Mouse (Mus musculus) ES-E14 (cell line): ENCODE results near the gene Ap1b1. TPM values are rescaled to one million over a fixed set of nuclear protein-coding genes. Genes with fewer than 3 reads are reported as not detected.

Source experiments
- DNase-seq: peaks from one replicate; pipeline ENCODE4 v3.0.0-alpha.2; 2013; ENCODE audit warnings: low read depth, low spot score
- H3K27ac ChIP-seq: 2 replicates; pipeline ENCODE4 v1.5.1; 2012; ENCODE audit warnings: low read depth, mild to moderate bottlenecking, low read length, moderate library complexity, mixed read lengths; ENCODE audit not compliant: poor library complexity, insufficient read depth, severe bottlenecking
- H3K36me3 ChIP-seq: 2 replicates; pipeline ENCODE4 v1.6.1; 2012; ENCODE audit warnings: mild to moderate bottlenecking, low read length, moderate library complexity, mixed read lengths; ENCODE audit not compliant: control insufficient read depth, poor library complexity, insufficient read depth, severe bottlenecking
- H3K4me1 ChIP-seq, 2 experiments: fragments of 150-350 bp in 1 of 2; sonication (generic) in 1 of 2; 2 replicates each; pipeline ENCODE4 v1.6.1; 2012; ENCODE audit warnings: low read length in 2 of 2, mild to moderate bottlenecking in 1 of 2, mixed read lengths in 1 of 2; ENCODE audit not compliant: control insufficient read depth in 2 of 2, insufficient read depth in 2 of 2, poor library complexity in 1 of 2
- H3K4me3 ChIP-seq, 2 experiments: fragments of 150-350 bp in 1 of 2; sonication (generic) in 1 of 2; 2 replicates each; pipeline ENCODE4 v1.5.1; 2012; ENCODE audit warnings: low read length in 2 of 2, low read depth in 1 of 2, mild to moderate bottlenecking in 1 of 2, mixed read lengths in 1 of 2; ENCODE audit not compliant: insufficient read depth in 1 of 2, poor library complexity in 1 of 2, severe bottlenecking in 1 of 2
- H3K9ac ChIP-seq: 2 replicates; pipeline ENCODE4 v1.6.1; 2012; ENCODE audit warnings: low read depth, mild to moderate bottlenecking, low read length, mixed read lengths; ENCODE audit not compliant: poor library complexity, insufficient read depth, severe bottlenecking
- H3K9me3 ChIP-seq: fragments of 150-350 bp; sonication (generic); 2 replicates; pipeline ENCODE4 v1.6.1; 2012; ENCODE audit warnings: low read depth, mild to moderate bottlenecking, low read length; ENCODE audit not compliant: control insufficient read depth, insufficient read depth
- CHD2 ChIP-seq: IDR thresholded peaks from 2 replicates; pipeline ENCODE4 v1.6.1; 2014; ENCODE audit warnings: mild to moderate bottlenecking, low read depth, low read length, inconsistent platforms
- HCFC1 ChIP-seq: IDR thresholded peaks from 2 replicates; pipeline ENCODE4 v1.6.1; 2012; ENCODE audit warnings: low read length, inconsistent platforms, borderline replicate concordance; ENCODE audit not compliant: insufficient read depth
- MAFK ChIP-seq: IDR thresholded peaks from 2 replicates; pipeline ENCODE4 v1.6.1; 2014; ENCODE audit warnings: mild to moderate bottlenecking, low read depth, low read length, inconsistent platforms; ENCODE audit not compliant: insufficient read depth
- ZC3H11A ChIP-seq: IDR thresholded peaks from 2 replicates; pipeline ENCODE4 v1.6.1; 2012; ENCODE audit warnings: low read depth, mild to moderate bottlenecking, inconsistent platforms, low read length, borderline replicate concordance
- ZNF384 ChIP-seq: IDR thresholded peaks from 2 replicates; pipeline ENCODE4 v1.6.1; 2012; ENCODE audit warnings: low read depth, low read length, inconsistent platforms
- in situ Hi-C, 2 experiments: fragments of 600-800 bp; cut with MboI; formaldehyde crosslinking; loops; one replicate each; pipeline ENCODE4 v1.15.1; 2025; ENCODE audit warnings: low sequenced_read_pairs in 2 of 2, inconsistent platforms in 1 of 2; ENCODE audit not compliant: unreplicated experiment in 2 of 2
- total RNA-seq: library from RNA; depleted of rRNA; stranded (reverse); fragments of 300-350 nt; gene quantifications from 2 replicates; pipeline ENCODE4 v1.2.3, GENCODE M21; 2012

The Ap1b1 gene
- total RNA-seq, 1 experiment: 42.4 TPM

DNA sequence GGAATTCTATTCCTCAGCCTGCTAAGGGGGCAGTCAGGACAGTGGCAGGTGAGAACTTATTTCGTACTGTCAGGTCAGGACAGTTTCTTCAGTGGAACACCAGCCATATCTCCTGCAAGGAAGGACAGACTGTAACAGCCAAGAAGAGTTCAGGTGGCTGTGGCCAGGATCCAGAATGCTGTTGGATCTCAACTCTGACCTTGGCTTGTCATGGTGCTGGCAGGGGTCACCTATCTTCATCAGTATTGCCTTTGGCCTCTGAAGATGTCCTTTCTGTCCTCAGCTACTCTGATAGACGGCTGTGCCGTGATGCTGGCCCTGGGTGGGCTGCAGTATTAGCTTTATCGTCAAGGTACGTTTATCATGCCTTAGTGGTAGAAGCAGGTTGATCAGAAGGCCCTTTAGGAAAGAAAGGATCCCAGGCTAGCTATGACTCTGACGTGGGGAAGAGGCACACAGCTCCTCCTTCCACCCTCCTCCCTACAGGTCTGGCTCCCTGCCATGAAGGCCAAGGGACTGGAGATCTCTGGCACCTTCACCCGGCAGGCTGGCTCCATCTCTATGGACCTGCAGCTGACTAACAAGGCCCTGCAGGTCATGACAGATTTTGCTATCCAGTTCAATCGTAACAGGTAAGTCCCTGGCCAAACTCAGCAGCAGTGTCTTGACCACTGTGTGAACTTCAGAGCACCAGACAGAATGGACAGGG, 50.7 kb downstream of the Ap1b1 start:
- no peak for DNase-seq
- Histone ChIP-seq H3K9me3 (no peaks in the 10 kb centered on the region), H3K4me3 (no peak overlapping the region), H3K4me1 (peaks cover 0 to 11% of the 10 kb centered on the region in 2 experiments; a peak in 1 of 4 replicates), H3K36me3 (peaks cover 66% of the 10 kb centered on the region), H3K9ac (no peak overlapping the region), H3K27ac (no peak overlapping the region)
- TF ChIP-seq MAFK: no peak
- no peak for TF ChIP-seq HCFC1
- no peak for TF ChIP-seq CHD2
- TF ChIP-seq ZC3H11A: no peak
- TF ChIP-seq ZNF384: no peak
- in situ Hi-C loops: no loop called here

DNA sequence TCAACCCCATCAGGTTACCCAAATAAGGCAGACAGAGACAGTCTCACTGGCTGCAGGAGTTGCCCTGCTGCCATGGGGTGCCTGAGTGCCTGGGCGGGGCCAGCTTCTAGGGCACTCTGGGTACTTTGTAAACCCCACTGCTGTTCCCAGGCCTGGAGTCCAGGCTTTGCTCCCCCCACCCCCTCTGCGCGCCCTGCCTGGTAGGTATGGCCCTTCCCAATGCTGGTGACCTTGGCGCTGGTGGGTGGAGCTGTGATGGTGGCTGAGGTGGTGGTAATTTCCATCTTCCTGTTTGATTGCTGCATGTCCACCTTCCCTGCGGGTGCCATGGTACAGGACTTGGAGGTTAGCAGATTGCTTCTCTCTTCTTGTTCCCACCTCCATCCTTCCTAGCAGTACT, 54.0 kb downstream of the Ap1b1 start:
- no peaks in the 10 kb centered on the region for H3K9me3 ChIP-seq
- H3K9ac ChIP-seq: no peak overlapping the region
- in situ Hi-C loops: no loop called here
- peaks cover 44% of the 10 kb centered on the region for H3K36me3 ChIP-seq
- no peak overlapping the region for H3K27ac ChIP-seq
- H3K4me1 ChIP-seq: peaks cover 0 to 11% of the 10 kb centered on the region in 2 experiments; a peak in 1 of 4 replicates
- TF ChIP-seq ZC3H11A (no peak), HCFC1 (no peak), CHD2 (no peak), MAFK (no peak), ZNF384 (no peak)
- DNase-seq: no peak
- H3K4me3 ChIP-seq: no peak overlapping the region

DNA sequence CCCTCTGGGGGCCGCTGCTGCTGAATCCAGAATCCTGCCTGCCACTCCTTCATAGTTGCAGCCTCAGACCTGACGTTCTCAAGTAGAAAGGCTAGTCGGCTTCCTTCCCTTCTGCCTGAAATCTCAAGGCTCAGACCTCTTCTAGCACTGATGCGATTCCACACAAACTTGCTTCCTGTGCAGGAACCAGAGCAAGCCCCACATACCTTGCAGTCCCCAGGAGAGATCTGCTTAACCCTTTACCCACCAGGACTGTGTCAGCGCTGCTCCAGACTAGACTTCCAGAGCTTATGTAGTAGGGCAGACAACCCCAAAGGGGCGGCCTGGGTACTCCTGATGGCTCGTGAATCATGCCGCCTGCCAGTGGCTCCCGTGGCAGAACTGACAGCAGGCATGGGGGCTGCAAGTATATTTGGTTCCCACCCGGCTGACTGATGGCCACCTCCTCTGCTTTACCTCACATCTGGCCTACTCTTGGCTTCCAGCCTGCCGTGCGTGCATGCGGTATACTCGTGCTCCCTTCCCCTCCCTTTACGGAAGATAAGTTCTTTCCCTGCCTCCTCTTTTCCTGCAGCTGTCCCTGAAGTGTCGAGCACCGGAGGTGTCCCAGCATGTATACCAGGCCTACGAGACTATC, 54.6 kb downstream of the Ap1b1 start:
- no peak for TF ChIP-seq ZNF384
- no peak for TF ChIP-seq MAFK
- TF ChIP-seq HCFC1: no peak
- no peak for TF ChIP-seq ZC3H11A
- TF ChIP-seq CHD2: no peak
- Histone ChIP-seq H3K9ac (no peak overlapping the region), H3K4me3 (no peak overlapping the region), H3K36me3 (peaks cover 38% of the 10 kb centered on the region), H3K27ac (no peak overlapping the region), H3K9me3 (no peaks in the 10 kb centered on the region), H3K4me1 (peaks cover 2 to 15% of the 10 kb centered on the region in 2 experiments; a peak in 2 of 4 replicates)
- in situ Hi-C loops: no loop called here
- no peak for DNase-seq

DNA sequence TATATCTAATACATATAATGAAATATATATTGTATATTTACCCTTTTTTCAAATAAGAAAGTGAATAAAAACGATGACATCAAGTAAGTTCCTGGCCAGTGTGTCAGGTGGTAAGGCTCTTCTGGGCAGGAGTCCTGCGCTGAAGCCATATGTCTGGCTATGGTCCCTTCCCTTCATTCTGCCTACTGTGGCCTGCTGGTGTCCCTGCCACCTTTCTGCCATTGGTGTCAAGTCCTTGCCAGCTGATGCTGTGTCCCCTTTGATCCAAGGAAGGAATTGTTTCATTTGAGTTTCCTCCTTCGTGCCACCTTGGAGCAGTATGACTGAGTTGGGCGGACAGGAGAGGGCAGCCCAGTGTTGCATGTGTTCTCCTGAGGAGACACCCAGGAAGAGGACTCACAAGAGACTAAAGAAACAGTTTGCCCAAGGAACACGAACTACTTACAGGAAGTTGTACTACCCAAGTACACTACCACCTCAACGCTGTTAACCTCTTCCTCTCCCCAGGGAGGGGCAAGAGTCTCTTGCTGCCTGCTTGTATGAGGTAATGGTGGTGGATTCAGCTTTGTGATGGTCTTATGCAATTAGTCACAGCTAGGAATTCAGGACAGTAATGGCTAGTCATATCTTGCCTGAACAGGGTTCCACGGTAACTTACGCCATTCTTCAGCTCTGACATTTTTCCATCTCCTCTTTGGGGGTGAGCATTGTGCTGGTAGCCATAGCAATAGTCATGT, 56.2 kb downstream of the Ap1b1 start:
- Histone ChIP-seq H3K9ac (no peak overlapping the region), H3K36me3 (peaks cover 30% of the 10 kb centered on the region), H3K4me1 (peaks cover 5 to 22% of the 10 kb centered on the region in 2 experiments; a peak in 3 of 4 replicates), H3K27ac (no peak overlapping the region), H3K9me3 (no peaks in the 10 kb centered on the region), H3K4me3 (no peak overlapping the region)
- TF ChIP-seq HCFC1 (no peak), ZC3H11A (no peak), ZNF384 (no peak), CHD2 (no peak), MAFK (no peak)
- in situ Hi-C loops: no loop called here
- DNase-seq: no peak
